Mouse (Mus musculus) myocyte (in vitro differentiated cells): Measurements from ENCODE around the gene Rreb1. TPM values are rescaled to one million over a fixed set of nuclear protein-coding genes. Genes with fewer than 3 reads are reported as not detected.
A peak's percentile ranks its signal among the peaks of the same experiment; 100 is the strongest.

Experiments
- H3K27me3 ChIP-seq: one replicate; pipeline ENCODE4 v1.6.1; 2011; ENCODE audit not compliant: control insufficient read depth, insufficient read depth, insufficient read length
- H3K36me3 ChIP-seq: one replicate; pipeline ENCODE4 v1.6.1; 2011; ENCODE audit not compliant: control insufficient read depth, insufficient read depth
- H3K4me2 ChIP-seq: one replicate; pipeline ENCODE4 v1.6.1; 2011; ENCODE audit warnings: low read depth, control low read depth
- H3K4me3 ChIP-seq: one replicate; pipeline ENCODE4 v1.5.1; 2011; ENCODE audit warnings: mild to moderate bottlenecking, control low read depth, moderate library complexity
- H3K79me2 ChIP-seq: one replicate; pipeline ENCODE4 v1.6.1; 2011; ENCODE audit not compliant: control insufficient read depth, insufficient read depth
- H3ac ChIP-seq: one replicate; pipeline ENCODE4 v1.6.1; 2011; ENCODE audit not compliant: control insufficient read depth, insufficient read length
- CEBPB ChIP-seq: IDR thresholded peaks from 2 replicates; pipeline ENCODE4 v1.6.1; 2011; ENCODE audit warnings: mild to moderate bottlenecking, moderate library complexity; ENCODE audit not compliant: poor library complexity, insufficient read depth, severe bottlenecking
- E2F4 ChIP-seq: IDR thresholded peaks from one replicate; pipeline ENCODE4 v1.6.1; 2011; ENCODE audit warnings: mild to moderate bottlenecking, control low read depth, moderate library complexity; ENCODE audit not compliant: insufficient read depth
- MAX ChIP-seq: IDR thresholded peaks from one replicate; pipeline ENCODE4 v1.6.1; 2011; ENCODE audit warnings: low read depth, mild to moderate bottlenecking, control low read depth
- MYOD1 ChIP-seq, 3 experiments: IDR thresholded peaks; one replicate each; pipeline ENCODE4 v1.6.1; 2011; ENCODE audit warnings: control low read depth in 2 of 3, low read depth in 2 of 3, mild to moderate bottlenecking in 2 of 3, moderate library complexity in 1 of 3; ENCODE audit not compliant: insufficient read length in 2 of 3, control insufficient read depth in 1 of 3
- MYOG ChIP-seq, 3 experiments: IDR thresholded peaks; one replicate each; pipeline ENCODE4 v1.6.1; 2011; ENCODE audit warnings: control low read depth in 2 of 3, low read depth in 2 of 3, mild to moderate bottlenecking in 2 of 3; ENCODE audit not compliant: insufficient read length in 2 of 3, control insufficient read depth in 1 of 3, insufficient read depth in 1 of 3
- POLR2A ChIP-seq: IDR thresholded peaks from one replicate; pipeline ENCODE4 v1.6.1; 2011; ENCODE audit warnings: low read depth, mild to moderate bottlenecking, control low read depth, moderate library complexity; ENCODE audit not compliant: insufficient read length
- POLR2AphosphoS2 ChIP-seq: IDR thresholded peaks from one replicate; pipeline ENCODE4 v1.6.1; 2011; ENCODE audit warnings: low read depth, control low read depth; ENCODE audit not compliant: insufficient read length
- REST ChIP-seq: IDR thresholded peaks from one replicate; pipeline ENCODE4 v1.6.1; 2011; ENCODE audit warnings: mild to moderate bottlenecking, control low read depth, moderate library complexity; ENCODE audit not compliant: insufficient read depth, insufficient read length
- SRF ChIP-seq: IDR thresholded peaks from one replicate; pipeline ENCODE4 v1.6.1; 2011; ENCODE audit warnings: low read depth; ENCODE audit not compliant: control insufficient read depth, insufficient read length
- TCF12 ChIP-seq: IDR thresholded peaks from one replicate; pipeline ENCODE4 v1.6.1; 2011; ENCODE audit warnings: mild to moderate bottlenecking, control low read depth; ENCODE audit not compliant: poor library complexity, insufficient read depth, severe bottlenecking
- TCF3 ChIP-seq: IDR thresholded peaks from one replicate; pipeline ENCODE4 v1.6.1; 2011; ENCODE audit warnings: low read depth, control low read depth; ENCODE audit not compliant: insufficient read length
- USF1 ChIP-seq: IDR thresholded peaks from one replicate; pipeline ENCODE4 v1.6.1; 2011; ENCODE audit warnings: low read depth, mild to moderate bottlenecking, control low read depth, moderate library complexity
- polyA plus RNA-seq: library from polyadenylated mRNA; unstranded; fragments of >200 nt; fragmentation: generic; extraction: Trizol; gene quantifications from one replicate; pipeline ENCODE4 v1.2.1, GENCODE M21; 2012; ENCODE audit warnings: missing spikeins

Gene Rreb1
- polyA plus RNA-seq, 1 experiment = 19.7 TPM

- TF ChIP-seq USF1 (no peak), POLR2AphosphoS2 (no peak), REST (no peak), MYOD1 (IDR thresholded peaks at IDR 0.05; ENCODE audit: control insufficient read depth in 1 of 3, insufficient read length in 2 of 3, low read depth in 2 of 3) (no peak), CEBPB (no peak), E2F4 (no peak)
- H3K4me3 ChIP-seq = no peak overlapping the region
Observed at GRCm38 (mm10) chr13:37798811-37799210, 20.6 kb downstream of the Rreb1 start.

DNA sequence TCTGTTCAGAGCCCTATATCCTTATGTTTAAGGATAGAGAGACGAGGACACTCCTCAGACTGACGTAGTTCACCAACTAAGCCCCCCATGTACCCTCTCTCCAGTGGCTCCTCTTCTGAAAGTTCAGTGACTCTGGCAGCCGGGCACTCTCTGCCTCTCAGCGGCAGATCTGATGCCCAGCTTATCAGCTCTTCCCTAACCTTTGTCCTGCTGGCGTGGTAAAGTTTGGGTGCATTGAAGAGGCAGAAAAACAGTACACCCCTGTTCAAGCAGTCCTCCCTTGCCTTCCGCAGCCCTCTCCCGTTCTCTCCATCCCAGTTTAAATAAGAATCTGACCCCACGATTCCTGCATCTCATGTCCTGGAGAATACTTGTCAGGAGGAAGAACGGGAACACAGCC is 21.2 kb downstream of the Rreb1 start:
- H3ac ChIP-seq = no peak overlapping the region
- no peaks in the 10 kb centered on the region for H3K79me2 ChIP-seq
- no peak overlapping the region for H3K4me3 ChIP-seq
- H3K36me3 ChIP-seq = no peaks in the 10 kb centered on the region
- H3K4me2 ChIP-seq = no peak overlapping the region
- no peaks in the 10 kb centered on the region for H3K27me3 ChIP-seq
- TF ChIP-seq MYOD1 (IDR thresholded peaks at IDR 0.05; ENCODE audit: control insufficient read depth in 1 of 3, insufficient read length in 2 of 3, low read depth in 2 of 3) (no peak), SRF (no peak), MAX (no peak), POLR2A (no peak), CEBPB (no peak), E2F4 (no peak), POLR2AphosphoS2 (no peak), MYOG (IDR thresholded peaks at IDR 0.05; ENCODE audit: control insufficient read depth in 1 of 3, insufficient read depth in 1 of 3, insufficient read length in 2 of 3, low read depth in 2 of 3) (no peak), REST (no peak), TCF12 (no peak), USF1 (no peak), TCF3 (no peak)

More at GRCm38 (mm10) chr13:37798811-37799210, 20.6 kb downstream of the Rreb1 start:
- Histone ChIP-seq H3K27me3 (no peaks in the 10 kb centered on the region), H3K4me2 (no peak overlapping the region), H3K79me2 (no peaks in the 10 kb centered on the region), H3ac (no peak overlapping the region), H3K36me3 (no peaks in the 10 kb centered on the region)

DNA sequence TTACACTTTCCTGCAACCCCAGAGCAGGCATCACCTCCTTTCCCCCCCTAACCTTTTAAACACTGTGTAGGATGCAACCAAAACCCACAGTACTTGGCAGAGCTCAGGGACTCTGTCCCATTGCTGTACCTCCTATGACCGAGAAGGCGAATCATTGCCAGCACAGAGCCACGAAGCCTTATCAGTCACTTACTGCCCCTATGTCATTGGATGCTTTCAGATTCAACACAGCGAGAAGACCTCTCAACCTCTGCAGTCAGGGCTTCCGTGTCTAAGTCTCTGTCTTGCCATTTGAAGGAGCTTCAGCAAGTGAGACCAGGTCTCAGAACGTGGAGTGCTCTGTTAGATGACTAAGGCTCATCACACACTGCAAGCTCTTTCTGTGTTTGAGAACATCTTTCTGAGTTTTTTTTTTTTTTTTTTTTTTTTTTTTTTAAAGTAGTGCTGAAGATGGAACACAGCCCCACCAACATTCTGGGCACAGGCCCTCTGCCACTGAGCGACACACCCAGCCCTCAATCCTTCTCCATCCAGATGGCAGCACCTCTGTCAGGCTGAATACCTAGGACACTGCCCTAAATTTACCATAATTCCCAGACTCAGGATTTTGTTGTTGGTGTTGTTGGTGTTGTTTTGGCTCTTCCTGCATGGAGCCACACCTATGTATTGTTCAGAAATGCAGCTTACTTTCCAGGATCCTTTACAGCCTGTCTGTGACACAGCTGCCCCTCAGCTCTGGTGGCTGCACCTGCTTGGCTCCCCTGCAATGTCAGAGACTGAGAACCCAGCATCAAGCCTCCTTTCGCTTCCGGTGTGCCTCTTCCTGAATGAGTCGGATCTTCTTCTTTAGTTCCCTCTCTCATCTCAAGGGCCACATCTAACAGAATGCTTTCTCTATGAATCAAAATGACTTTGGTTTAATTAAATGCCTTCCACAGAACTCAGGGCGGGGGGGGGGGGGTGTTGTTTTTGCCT is 23.2 kb downstream of the Rreb1 start:
- H3K4me2 ChIP-seq = peak overlapping the region; percentile 3
- H3K36me3 ChIP-seq = no peaks in the 10 kb centered on the region
- TF ChIP-seq E2F4 (no peak), REST (no peak), TCF3 (no peak), TCF12 (no peak), MYOD1 (IDR thresholded peaks at IDR 0.05; ENCODE audit: control insufficient read depth in 1 of 3, insufficient read length in 2 of 3, low read depth in 2 of 3) (peak in 2 of 3 experiments; percentile 43 to 44), USF1 (no peak), MYOG (IDR thresholded peaks at IDR 0.05; ENCODE audit: control insufficient read depth in 1 of 3, insufficient read depth in 1 of 3, insufficient read length in 2 of 3, low read depth in 2 of 3) (peak in 1 of 3 experiments; percentile 64), POLR2A (no peak), SRF (no peak)
- no peak overlapping the region for H3ac ChIP-seq
- H3K27me3 ChIP-seq = no peaks in the 10 kb centered on the region
- no peak overlapping the region for H3K4me3 ChIP-seq
- no peaks in the 10 kb centered on the region for H3K79me2 ChIP-seq

DNA sequence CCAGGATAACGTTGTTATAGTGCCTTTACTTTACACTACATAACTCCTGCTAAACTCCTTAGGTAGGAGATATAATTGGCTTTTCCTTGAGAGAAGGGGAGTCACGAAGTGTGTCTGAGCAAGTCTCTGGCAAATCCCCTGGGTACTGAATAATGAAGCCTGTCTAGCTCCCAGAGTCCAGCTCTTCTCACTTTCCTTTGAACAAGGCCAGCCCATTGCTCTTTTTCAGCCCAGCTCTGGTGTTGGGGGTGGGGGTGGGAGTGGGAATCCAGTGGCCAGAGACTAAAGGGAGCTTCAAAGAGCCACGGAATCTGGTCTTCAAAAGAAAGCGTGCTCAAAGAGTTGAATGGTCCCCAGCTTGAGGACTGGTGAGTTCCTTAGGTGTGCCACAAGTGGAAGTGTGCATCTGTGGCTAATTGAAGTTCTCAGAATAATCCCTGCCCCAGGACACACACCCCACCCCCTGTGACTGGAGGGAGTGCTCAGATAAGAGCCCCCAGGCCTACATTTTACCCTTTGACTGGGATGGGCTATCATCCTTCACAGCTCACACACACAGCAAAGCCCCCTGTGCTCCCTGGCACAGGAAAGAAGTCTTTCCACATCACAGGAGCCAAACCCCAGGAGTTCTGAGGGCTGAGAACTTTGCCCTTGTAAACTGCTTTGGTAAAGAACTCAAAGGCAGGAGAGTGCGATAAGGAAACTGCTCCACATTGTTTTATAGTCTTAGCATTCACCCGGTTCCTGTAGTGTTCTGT is 24.2 kb downstream of the Rreb1 start:
- Histone ChIP-seq H3ac (no peak overlapping the region), H3K4me2 (no peak overlapping the region), H3K36me3 (no peaks in the 10 kb centered on the region), H3K4me3 (no peak overlapping the region), H3K79me2 (no peaks in the 10 kb centered on the region), H3K27me3 (no peaks in the 10 kb centered on the region)
- no peak for TF ChIP-seq MAX
- no peak for TF ChIP-seq E2F4
- TF ChIP-seq CEBPB = no peak
- no peak for TF ChIP-seq MYOG (IDR thresholded peaks at IDR 0.05; ENCODE audit: control insufficient read depth in 1 of 3, insufficient read depth in 1 of 3, insufficient read length in 2 of 3, low read depth in 2 of 3)
- TF ChIP-seq REST = no peak
- no peak for TF ChIP-seq MYOD1 (IDR thresholded peaks at IDR 0.05; ENCODE audit: control insufficient read depth in 1 of 3, insufficient read length in 2 of 3, low read depth in 2 of 3)
- TF ChIP-seq POLR2A = no peak
- TF ChIP-seq TCF3 = no peak
